Mouse (Mus musculus): ENCODE results near the gene Nup153.

The Nup153 gene

DNA sequence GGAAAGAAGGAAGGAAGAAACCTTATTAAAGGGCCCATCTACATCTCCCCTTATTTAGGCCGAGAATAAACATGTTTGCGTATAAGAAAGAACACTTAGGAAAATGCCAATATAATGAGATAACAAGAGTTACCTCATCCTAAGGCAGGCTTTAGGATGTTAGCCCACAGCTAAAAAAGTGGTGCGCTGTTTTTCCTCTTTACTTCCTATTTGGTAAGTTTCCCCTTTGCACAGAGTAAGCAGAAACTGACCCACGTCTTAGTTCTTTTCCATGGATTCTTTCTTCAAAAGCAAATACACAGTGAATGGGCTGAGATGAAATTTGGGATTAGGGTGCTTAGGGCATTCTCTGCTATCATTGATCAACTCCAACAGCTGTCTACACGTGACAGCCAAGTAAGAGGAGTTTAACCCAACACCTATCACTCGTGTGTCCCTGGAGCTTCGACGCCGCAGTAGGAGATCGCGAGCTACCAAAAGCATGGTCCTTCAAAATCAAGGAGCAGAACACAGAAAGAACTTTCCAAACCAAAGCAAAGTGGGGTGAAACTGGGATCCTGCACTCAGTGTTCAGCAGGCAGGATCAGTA lies 7.6 kb upstream of the Nup153 start:
- in situ Hi-C loops (cut with MboI, MseI): loop anchor here in 1 of 2 experiments (25.0 kb wide), 1 partner anchor 1777 kb away; the partner anchor contains the start of genes A830005F24Rik and Zfp169

DNA sequence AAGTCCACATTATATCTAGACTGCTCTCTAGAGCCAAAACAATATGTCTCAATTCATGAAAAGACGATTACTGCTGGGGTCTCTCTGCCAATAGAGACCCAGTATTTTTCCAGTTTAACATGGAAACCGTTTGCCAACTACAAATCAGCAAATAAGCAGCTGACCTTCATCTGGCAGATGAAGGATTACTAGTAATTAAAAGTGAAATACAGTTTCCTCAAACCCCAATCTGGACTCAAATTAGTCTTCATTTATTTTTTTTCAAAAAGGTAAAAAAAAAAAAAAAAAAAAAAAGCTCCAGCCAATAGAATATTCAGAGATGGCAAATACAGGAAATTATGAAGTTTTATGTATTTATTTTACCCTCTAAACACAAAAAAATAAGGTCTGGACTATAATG lies 2.3 kb upstream of the Nup153 start:
- in situ Hi-C loops (cut with MboI, MseI): loop anchor here in 1 of 2 experiments (25.0 kb wide), 1 partner anchor 1782 kb away; the partner anchor contains the start of genes A830005F24Rik and Zfp169

DNA sequence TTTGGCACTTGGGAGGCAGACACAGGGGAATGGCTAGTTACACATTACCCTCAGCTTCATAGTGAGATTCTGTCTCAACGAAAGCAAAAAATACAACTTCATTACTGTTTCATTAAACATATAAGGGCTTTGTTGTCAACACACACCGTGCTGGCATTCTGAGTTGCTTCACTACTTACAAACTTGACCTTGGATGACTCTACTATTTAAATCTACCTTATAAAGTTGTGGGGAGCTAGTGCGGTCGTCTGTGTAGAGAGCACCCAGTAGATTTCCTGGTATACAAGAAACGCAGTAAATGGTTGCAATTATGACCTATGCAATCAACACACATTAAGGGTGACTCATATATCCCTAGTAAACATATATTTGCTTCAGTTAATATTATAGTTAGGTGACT lies 671 bp upstream of the Nup153 start:
- in situ Hi-C loops (cut with MboI, MseI): loop anchor here in 1 of 2 experiments (25.0 kb wide), 1 partner anchor 1784 kb away; the partner anchor contains the start of genes A830005F24Rik and Zfp169

DNA sequence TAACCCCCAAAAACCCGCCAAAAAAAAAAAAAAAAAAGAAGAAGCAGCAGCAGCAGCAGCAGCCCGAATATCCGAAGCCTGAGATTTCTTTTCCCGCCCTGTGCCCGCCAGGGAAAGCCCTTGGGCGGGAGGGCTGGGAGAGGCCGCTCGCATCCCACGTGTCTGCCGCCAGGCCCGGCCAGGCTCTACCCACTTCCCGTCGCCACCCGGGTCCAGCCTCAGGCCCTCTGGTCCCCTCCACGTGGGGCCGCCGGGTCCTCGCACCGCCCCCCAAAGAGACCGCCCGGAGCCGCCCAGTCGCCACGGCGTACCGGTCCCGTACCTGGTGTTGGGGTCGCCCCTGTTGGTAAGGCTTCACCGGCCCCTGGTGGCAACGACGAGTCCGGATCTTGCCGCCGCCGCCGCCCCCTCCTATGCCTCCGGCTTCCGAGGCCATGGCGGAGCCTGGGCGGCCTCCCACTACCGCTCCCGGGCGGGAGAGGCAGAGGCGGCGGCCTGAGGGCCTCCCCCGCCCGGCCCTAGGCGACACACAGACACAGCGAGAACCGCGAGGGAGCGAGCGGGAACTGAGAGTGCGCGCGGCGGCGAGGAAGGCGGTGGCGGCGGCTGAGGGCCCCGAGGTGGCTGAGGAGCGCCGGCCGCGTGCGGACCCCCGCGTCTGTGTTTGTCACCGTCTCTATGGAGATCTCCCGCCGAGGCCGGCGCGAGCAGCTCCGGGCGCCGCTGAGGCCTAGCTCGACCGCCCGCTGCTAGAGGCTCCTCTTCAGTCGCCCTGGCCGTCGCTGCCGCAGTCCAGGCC lies 503 bp downstream of the Nup153 start:
- in situ Hi-C loops (cut with MboI, MseI): loop anchor here in 1 of 2 experiments (25.0 kb wide), 1 partner anchor 1785 kb away; the partner anchor contains the start of genes A830005F24Rik and Zfp169

DNA sequence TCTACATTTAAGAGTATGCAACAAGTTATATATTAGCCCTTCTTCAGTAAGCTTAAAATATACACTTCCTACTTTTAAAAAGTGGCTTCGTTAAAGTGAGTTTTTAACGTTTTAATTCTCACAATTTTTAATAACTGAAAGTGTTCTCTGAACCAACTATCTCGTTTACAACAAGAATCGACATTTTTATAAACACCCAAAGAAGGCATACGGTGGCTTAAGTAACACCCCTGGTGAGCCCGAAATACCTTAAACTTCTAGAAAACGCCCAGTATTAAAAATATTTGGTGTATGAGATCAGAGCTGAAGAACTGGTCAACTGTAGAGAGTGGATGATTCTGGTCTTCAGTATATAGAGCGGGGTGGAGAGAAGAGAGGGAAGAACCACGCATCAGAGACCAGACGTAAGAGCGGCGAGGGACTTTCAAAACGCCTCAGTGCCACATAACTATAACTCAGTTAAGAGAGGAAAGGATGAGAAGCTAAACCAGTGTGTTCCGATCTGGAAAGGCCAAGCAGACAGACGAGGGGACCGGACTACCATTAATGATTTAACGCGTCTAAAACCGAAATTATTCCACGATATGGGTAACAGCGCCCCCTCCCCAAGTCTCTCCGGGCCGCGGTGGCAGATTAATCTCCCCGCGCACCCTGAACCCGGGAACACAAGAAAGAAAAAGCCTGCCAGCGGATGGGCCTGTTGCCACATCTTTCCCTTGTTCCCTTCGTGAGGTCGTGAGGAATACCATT lies 1.3 kb downstream of the Nup153 start:
- in situ Hi-C loops (cut with MboI, MseI): loop anchor here in 1 of 2 experiments (25.0 kb wide), 1 partner anchor 1786 kb away; the partner anchor contains the start of genes A830005F24Rik and Zfp169

DNA sequence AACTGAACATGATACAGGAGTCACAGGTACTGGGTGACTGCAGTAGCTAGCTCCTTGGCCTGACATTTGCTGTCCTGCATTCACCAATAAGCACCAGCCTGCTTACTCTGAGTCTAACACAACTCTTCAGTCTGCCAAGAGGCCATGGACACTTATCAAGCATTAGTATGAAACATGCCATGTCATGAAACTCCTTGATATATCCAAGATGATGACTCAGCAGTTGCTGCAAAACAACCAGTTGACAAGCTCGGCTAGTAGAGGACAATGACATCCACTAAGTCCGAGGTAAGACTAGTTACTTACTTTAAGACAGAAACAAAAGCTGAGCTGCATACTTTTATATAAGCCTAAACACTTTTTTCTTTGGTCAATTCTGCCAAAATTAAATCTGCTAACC lies 2.5 kb downstream of the Nup153 start:
- in situ Hi-C loops (cut with MboI, MseI): loop anchor here in 1 of 2 experiments (25.0 kb wide), 1 partner anchor 1787 kb away; the partner anchor contains the start of genes A830005F24Rik and Zfp169

DNA sequence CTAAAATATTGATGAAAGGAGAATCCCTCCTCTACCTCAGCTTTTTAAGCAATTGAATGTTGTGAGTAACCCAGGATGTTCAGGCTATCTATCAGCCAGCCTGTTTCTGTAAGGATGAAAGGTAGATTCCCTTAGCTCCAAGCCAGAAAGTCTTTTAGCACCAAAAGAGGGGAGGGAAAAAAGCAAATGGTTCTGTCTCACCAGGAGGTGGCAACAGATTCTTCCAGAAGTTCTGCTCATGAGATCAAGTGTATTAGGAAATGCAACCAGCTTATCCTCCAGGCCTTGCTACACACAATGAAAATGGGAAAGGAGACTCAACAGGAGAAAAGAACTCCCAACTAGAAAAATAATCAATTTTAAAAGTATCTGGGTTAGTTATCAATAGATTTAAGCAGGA lies 3.4 kb downstream of the Nup153 start:
- in situ Hi-C loops (cut with MboI, MseI): no loop called here

DNA sequence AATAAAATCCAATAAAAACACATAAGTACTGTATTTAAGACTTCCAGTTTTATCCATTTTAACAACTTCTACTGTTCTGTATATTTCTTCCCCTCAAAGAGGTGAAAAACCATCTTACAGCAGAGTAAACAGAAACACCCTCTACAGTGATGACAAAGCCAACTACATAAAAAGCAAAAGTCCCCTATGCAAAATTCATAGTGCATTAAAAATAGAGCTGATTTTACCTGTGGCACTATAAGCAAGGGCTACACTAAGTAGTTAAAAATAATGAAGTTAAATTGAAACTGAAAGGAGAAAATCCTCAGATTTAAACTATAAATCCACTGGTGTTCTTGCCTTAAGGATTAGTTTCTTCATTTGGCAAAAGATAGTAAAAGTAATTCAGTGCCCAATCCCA lies 6.7 kb downstream of the Nup153 start:
- in situ Hi-C loops (cut with MboI, MseI): no loop called here

DNA sequence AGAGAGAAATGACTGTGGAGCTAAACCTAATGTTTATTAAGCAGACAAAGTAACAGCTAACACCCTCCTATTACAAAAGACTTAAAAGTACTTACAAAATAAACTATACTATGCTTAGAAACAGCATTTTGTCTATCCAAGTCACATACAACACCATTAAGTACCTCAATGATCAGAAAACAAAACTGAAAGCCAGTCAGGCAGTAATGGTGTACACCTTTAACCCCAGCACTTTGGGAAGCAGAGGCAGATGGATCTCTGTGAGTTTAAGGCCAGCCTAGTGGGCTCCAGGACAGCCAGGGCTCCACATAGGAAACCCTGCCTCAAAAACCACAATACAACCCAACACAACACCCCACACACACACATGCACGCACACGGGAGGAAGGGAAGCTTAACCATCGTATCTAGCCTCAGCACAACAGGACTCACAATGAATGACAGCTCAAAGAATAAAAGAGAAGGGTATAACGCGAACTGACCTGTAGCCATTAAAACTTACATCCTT lies 8.8 kb downstream of the Nup153 start:
- in situ Hi-C loops (cut with MboI, MseI): no loop called here

DNA sequence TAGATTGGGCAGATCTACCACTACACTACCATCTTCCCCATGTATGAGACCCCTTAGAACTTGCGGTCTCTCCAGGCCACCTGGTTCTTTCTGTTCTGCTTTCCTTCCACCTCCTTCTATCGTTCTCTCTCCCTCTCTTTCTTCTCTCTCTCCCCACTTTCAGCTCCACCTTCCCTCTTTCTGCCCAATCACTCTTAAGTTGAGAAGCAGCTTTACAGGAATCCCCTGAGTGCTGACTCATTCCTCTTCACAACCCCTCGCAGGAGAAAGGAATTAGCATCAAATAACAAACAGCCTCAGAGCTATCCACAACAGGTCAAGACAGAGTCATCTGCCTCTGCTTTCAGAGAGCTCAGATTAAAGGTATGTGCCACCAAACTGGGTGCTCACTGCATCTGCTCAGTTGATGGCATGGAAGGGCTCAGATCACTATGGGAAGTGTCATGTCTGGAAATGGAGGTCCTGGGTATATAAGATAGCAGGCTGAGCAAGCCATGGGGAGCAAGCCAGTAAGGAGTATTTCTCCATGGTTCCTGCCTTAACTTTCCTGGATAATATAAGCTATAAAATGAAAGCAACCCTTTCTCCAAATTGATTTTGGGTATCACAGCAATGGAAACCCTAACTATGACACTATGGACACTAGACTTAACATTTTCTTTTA lies 11.6 kb downstream of the Nup153 start:
- in situ Hi-C loops (cut with MboI, MseI): no loop called here

DNA sequence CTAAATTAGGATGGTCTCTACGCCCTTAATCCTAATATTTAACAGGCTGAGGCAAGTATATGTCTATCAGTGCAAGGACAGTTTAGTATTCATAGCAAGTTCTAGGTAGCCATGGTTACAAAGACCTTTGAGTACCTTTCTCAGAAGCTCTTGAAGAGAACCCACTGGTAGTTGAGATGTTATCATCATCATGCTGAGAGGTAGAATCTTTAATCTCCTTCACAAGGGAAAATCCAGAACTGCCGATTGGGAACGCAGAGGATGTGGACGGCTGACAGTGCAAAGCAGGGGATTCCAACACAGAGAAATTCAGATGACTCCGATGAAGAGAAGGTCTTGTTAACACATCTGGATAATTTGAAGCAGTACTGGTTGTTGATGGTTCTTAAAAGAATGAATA lies 14.3 kb downstream of the Nup153 start:
- in situ Hi-C loops (cut with MboI, MseI): no loop called here

DNA sequence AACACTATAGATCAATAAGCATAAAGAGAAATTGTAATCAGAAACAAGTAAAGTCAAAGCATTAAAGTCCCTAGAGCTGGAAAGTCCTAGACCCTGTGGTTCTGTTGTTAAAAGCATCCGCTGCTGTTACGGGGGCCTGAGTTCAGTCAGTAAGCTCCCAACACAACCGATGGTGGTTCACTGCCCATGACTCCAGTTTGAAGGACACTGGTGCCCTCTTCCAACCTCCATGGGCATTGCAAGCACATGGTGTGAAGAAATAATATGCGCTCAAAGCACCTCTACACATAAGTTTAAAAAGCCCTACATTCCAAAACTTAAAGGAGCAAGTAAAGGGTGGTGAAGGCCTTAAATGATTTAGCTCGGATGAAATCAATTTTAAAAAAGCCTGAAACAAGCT lies 24.6 kb downstream of the Nup153 start:
- in situ Hi-C loops (cut with MboI, MseI): no loop called here

DNA sequence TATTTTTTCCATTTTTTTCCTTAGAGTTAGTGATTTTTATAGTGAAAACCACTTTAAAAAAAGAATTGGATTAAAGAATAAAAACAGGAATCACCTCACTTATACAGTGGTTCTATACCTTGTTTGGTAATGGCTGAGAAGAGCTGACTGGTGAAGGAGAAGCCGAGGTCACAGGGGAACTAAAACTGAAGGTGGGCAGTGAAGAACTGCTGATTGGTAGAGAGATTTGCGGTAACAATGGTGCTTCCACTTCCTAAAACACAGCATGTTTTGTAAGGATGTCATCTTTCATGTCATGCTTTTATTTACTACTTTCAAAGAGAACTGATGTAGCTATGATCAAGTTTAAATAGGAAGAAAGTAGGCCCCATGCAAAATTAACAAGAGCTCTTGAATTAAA lies 26.3 kb downstream of the Nup153 start:
- in situ Hi-C loops (cut with MboI, MseI): no loop called here

DNA sequence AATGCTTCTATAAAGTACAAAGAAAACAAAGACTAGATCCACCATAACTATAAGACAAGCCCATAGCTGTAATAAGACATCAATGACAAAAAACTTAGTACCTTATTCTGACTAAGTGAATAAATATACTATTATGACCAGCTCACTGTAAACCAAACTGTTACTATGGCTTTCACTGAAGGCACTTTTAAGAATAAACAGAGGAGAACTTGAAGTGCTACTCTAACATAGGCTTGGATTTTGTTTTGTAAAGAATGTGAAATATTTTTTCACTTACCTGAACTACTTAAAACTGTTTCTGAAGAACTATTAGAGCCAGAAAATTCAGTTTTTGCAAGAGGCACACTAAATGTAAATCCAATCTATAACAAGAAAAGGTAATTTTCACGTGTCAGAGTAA lies 28.4 kb downstream of the Nup153 start:
- in situ Hi-C loops (cut with MboI, MseI): no loop called here

DNA sequence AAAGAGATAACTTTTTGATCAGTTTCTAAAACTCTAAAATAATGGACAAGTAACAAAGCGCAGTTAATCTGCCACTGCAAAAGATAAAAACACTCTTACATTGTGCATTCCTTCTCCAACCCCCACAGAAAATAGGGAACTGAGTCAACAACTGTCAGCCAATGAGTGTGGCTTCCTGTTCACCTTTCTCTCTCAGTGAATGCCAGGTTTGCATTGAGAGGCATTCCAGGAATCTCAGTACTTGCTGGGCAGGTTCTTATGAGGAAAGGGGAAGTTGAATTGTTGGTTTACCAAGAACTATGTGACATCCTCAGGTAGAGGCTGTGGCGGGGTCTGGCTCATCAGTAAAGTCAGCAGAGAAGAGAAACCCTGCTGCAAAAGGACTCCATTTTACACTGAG lies 31.0 kb downstream of the Nup153 start:
- in situ Hi-C loops (cut with MboI, MseI): no loop called here

DNA sequence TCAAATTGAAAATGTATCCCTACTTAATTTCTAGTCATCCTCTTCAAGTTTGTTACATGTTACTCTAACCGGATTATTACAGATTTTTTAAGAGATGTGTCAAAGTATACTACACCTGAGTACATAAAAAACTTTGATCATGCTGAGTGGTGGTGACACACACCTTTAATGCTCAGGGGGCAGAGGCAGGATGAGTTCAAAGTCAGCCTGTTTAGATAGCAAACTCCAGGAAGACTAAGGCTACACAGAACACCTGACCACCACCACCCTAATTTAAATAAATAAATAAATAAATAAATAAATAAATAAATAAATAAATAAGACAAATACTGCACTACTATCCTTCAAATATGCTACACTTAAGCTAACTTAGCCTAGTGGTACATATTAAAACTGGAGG lies 31.8 kb downstream of the Nup153 start:
- in situ Hi-C loops (cut with MboI, MseI): no loop called here

DNA sequence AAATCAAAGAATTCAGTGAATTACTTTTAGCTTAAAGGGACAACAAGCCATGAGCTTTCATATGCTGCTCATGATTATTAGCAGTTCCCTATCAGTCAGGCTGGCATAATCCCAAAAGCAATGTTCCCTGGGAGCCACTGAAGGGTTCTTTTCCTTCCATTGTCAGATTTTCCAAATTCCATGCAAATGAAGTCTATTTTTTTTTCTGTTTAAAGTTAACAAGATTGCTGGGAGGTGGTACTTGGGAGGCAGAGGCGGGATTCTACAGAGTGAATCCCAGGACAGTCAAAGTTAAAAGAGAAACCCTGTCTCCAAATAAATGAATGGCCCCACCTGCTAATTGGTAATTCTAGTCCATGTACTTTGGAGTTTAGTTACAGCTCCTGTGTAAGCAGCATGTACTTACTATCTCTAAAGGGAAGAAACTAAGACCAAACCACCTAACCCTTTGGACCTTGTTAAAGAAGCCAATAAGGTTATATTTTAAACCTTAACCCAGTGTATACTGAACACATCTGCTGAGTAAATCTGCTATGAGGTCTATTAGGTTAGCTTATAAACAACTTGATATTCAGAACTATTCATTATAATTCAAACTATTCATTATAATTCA lies 32.3 kb downstream of the Nup153 start:
- in situ Hi-C loops (cut with MboI, MseI): no loop called here

DNA sequence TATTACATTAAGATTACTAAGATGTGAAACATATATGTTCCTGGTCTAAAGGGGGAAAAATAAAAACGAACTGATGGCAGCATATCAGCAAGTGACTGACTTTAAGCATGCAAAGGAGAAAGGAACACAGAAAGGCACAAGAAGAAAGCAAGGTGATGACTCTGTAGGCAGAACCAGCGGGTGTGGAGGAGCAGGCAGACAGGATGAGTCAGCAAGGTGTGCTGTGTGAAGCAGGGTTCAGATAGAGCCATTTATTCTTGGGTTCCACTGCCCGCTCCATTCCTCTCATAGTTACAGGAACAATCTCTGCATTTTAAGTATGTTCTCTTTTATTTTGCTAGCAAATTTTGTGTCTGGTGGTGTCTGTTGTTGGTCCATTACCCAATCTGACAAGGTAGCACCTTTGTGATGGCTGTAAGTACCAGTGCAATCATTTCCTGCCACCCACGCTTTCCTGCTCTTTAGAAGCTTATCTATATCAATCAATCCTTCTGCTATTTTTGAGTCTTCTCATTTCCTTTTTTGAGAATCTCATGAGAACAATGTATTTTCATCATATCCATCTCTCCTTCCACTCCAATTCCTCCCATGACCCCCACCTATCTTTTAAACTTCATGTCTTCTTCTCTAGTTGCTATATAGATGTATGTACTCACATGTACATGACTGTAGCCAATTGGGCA lies 37.0 kb downstream of the Nup153 start:
- in situ Hi-C loops (cut with MboI, MseI): no loop called here

DNA sequence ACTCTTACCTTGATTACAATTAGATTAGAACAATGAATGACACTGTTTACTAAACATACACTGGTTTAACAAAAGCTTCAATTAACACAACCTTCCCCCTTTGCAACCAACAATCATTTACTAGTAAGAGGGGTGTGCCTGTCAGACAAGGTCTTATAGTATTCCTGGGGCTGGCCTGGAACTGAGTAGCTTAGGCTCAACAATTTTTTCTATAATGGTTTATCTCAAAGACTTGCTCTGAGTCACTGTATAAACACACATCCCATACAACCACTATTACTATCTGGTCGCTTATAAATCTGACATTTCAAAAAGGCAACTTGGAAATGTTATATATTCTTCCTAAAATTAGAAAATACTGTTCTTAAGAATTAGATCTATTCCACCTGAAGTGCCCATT lies 44.4 kb downstream of the Nup153 start:
- in situ Hi-C loops (cut with MboI, MseI): no loop called here

DNA sequence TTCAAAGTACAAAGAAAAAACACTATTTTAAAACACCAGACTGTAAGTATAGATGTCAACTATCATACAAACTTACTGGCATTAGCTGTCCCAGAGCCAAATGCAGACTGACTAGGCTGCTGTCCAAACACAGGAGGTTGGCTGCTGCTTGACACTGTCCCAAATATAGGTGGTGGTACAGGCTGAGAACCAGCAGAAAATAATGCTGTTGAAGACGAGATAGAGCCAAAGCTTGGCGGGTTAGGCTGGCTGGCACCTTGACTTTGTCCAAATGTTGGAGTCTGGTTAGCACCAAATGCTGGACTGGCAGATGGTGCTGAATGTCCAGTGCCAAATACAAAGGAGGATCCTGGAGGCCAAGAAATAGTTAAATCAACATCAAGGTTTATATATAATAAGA lies 44.8 kb downstream of the Nup153 start:
- in situ Hi-C loops (cut with MboI, MseI): no loop called here
